Mouse (Mus musculus) heart, postnatal 0 days (tissue): ENCODE data around the gene Prkg1.

Experiments
- CTCF ChIP-seq: IDR thresholded peaks from 2 replicates; pipeline ENCODE4 v1.5.1; 2016; ENCODE audit warnings: antibody characterized with exemption, control low read depth, low read depth
- EP300 ChIP-seq: IDR thresholded peaks from 2 replicates; pipeline ENCODE4 v1.6.1; 2016; ENCODE audit warnings: antibody characterized with exemption, low read depth

- TF ChIP-seq EP300 (no peak), CTCF (no peak)
These were observed 434.9 kb downstream of the Prkg1 start for GRCm38 (mm10) chr19:31329893-31330292.
